Mouse (Mus musculus): Measurements from ENCODE around the gene Prcd. TPM values are rescaled to one million over a fixed set of nuclear protein-coding genes. Genes with fewer than 3 reads are reported as not detected.
A peak's percentile ranks its signal among the peaks of the same experiment; 100 is the strongest.

Prcd gene
- polyA plus RNA-seq, 1 experiment from 2014 or later: 16.4 TPM

DNA sequence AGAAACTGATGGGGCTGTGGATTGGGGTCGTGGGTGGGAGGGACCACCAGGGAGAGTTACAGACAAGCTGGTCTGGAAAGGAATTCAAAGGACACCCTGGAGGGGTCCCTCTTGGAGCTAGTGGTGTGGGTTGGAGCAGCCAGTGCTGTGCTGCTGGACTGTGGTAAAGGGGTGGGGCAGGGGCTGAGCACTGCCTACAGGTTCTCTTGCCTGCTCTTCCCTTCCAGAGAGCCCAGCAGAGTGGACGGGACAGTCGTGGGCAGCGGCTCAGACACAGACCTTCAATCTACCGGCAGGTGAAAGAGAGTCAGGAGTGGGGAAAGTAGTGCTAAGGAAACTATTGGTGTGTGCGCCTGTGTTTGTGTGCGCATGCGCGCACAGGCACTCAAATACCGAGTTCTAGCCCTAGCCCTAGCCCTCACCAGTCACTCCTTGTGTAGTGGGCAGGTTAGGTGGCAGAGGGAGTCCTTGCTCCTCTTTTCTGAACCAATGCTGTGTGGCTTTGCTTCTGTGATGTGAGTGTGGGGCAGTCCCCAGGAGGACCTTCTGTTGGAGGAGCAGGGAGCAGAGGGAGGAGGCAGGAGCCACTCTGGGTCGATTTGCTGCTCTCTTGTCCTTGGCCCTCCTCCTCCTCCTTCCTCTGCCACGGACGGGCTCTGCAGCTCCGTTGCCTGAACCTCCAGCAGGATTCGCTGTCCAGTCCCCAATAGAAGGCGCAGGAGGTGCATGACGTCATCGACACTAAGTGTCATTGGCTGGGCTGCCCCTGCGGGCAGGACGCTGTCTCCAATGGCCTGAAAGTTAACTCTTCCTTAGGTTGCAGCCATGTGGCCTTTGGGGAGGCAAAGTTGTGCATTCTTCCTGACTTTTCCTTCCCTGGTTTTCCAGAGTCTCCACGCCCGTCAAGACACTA lies 4.2 kb downstream of the Prcd start:
- WGBS: 10% methylated on average over 21 of the region's 22 CpGs
- TF ChIP-seq CTCF (IDR thresholded peaks at IDR 0.05): peak; percentile 64
- no peak for TF ChIP-seq EP300 (IDR thresholded peaks at IDR 0.05)
- H3K4me1 ChIP-seq (ENCODE audit: insufficient read depth, low read depth, low read length): peaks cover 27% of the 10 kb centered on the region; the same call in 1 of the 2 replicates
- H3K4me3 ChIP-seq (ENCODE audit: low read depth, low read length): peak overlapping the region; percentile 6; the same call in 1 of the 2 replicates
- H3K27ac ChIP-seq (ENCODE audit: low read length): peak overlapping the region; percentile 85
- H3K27me3 ChIP-seq (replicated peaks; ENCODE audit: insufficient read depth, low read length): no peaks in the 10 kb centered on the region; the same call in none of the 2 replicates
- DNase-seq (ENCODE audit: low spot score) (peak; percentile 99), ATAC-seq (peak; percentile 90)
- no peak overlapping the region for H3K9ac ChIP-seq (replicated peaks; ENCODE audit: low read depth)
- no peaks in the 10 kb centered on the region for H3K9me3 ChIP-seq (ENCODE audit: low read length)
- H3K36me3 ChIP-seq (ENCODE audit: insufficient read depth, low read length): no peaks in the 10 kb centered on the region
- H3K4me2 ChIP-seq (replicated peaks; ENCODE audit: low read depth, low read length): peak overlapping the region; percentile 38

- H3K4me1 ChIP-seq (ENCODE audit: insufficient read depth, low read depth, low read length): peaks cover 31% of the 10 kb centered on the region
Observed at GRCm38 (mm10) chr11:116658238-116658637, 4.9 kb downstream of the Prcd start.

DNA sequence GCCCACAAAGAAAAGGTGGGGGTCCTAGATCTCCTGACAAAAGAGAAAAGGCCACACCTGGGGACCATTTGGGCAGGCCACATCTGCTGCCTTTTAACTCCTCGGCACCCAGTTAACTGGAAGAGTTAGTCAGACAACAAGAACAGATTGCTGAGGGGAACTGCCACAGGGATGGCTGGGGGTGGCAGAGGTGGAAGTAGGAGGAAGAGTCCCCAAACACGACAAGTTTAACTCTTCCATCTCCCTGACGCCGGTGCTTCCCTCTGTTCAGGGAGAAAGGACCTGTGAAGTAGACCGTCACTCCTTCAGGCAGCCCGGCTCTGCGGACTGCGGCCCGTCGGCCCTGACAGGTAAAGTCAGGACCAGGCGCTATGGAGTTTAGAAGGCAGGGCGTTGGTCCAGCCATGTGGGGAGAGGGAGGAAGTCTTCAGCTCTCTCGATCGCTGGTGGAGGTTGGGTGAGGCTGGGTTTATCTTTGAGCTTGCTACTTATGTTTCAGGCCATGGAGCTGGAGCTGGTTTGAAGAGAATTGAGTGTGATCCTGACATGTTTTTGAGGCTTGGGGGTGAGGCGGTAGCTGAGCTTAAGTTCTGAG lies 5.8 kb downstream of the Prcd start:
- ATAC-seq: no peak
- TF ChIP-seq CTCF (IDR thresholded peaks at IDR 0.05) (no peak), EP300 (IDR thresholded peaks at IDR 0.05) (no peak)
- Histone ChIP-seq H3K4me3 (ENCODE audit: low read depth, low read length) (no peak overlapping the region), H3K9ac (replicated peaks; ENCODE audit: low read depth) (no peak overlapping the region), H3K9me3 (ENCODE audit: low read length) (no peaks in the 10 kb centered on the region), H3K27me3 (replicated peaks; ENCODE audit: insufficient read depth, low read length) (no peaks in the 10 kb centered on the region; the same call in 1 of the 2 replicates), H3K27ac (ENCODE audit: low read length) (no peak overlapping the region), H3K4me1 (ENCODE audit: insufficient read depth, low read depth, low read length) (peaks cover 31% of the 10 kb centered on the region), H3K36me3 (ENCODE audit: insufficient read depth, low read length) (no peaks in the 10 kb centered on the region), H3K4me2 (replicated peaks; ENCODE audit: low read depth, low read length) (0 out of 2 replicates have a peak overlapping the region, but pooled peaks have one; percentile 38)
- no peak for DNase-seq (ENCODE audit: low spot score)
- 70% methylated on average over 15 of the region's 15 CpGs for WGBS

More at GRCm38 (mm10) chr11:116658238-116658637, 4.9 kb downstream of the Prcd start:
- Histone ChIP-seq H3K4me3 (ENCODE audit: low read depth, low read length) (no peak overlapping the region; the same call in 1 of the 2 replicates), H3K9me3 (ENCODE audit: low read length) (no peaks in the 10 kb centered on the region), H3K4me2 (replicated peaks; ENCODE audit: low read depth, low read length) (peak overlapping the region; percentile 38; the same call in 1 of the 2 replicates), H3K36me3 (ENCODE audit: insufficient read depth, low read length) (no peaks in the 10 kb centered on the region), H3K9ac (replicated peaks; ENCODE audit: low read depth) (no peak overlapping the region), H3K27ac (ENCODE audit: low read length) (peak overlapping the region; percentile 85; the same call in 1 of the 2 replicates), H3K27me3 (replicated peaks; ENCODE audit: insufficient read depth, low read length) (no peaks in the 10 kb centered on the region; the same call in 1 of the 2 replicates)
- TF ChIP-seq CTCF (IDR thresholded peaks at IDR 0.05): no peak
- 52% methylated on average over 10 of the region's 10 CpGs for WGBS
- ATAC-seq (0 out of 2 replicates have a peak, but pooled peaks have one; percentile 3), DNase-seq (ENCODE audit: low spot score) (no peak)

DNA sequence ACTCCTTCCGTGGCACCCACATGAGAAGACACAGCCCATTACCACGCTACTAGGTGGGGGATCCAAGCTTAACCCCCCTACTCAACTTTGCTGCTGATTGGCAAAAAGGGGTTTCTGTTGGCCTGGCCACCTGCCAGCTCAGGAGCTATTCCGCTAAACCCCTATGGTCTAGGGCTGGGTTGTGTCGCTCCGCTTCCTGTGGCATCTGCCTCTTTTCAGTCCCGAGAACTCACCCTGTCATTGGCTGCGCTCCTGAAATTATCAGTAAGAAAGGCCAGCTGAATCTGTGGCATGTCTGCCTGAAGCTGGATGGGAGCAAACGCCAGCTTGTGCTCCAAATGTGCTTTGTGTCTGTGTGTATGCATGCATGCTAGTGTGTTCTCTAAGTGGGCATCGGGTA lies 6.8 kb downstream of the Prcd start:
- no peaks in the 10 kb centered on the region for H3K36me3 ChIP-seq (ENCODE audit: insufficient read depth, low read length)
- no peak overlapping the region for H3K4me2 ChIP-seq (replicated peaks; ENCODE audit: low read depth, low read length)
- no peak for DNase-seq (ENCODE audit: low spot score)
- H3K4me1 ChIP-seq (ENCODE audit: insufficient read depth, low read depth, low read length): peaks cover 31% of the 10 kb centered on the region
- no peak overlapping the region for H3K27ac ChIP-seq (ENCODE audit: low read length)
- H3K9me3 ChIP-seq (ENCODE audit: low read length): no peaks in the 10 kb centered on the region
- 69% methylated on average over 9 of the region's 9 CpGs for WGBS
- TF ChIP-seq EP300 (IDR thresholded peaks at IDR 0.05) (no peak), CTCF (IDR thresholded peaks at IDR 0.05) (no peak)
- H3K4me3 ChIP-seq (ENCODE audit: low read depth, low read length): no peak overlapping the region
- no peak overlapping the region for H3K9ac ChIP-seq (replicated peaks; ENCODE audit: low read depth)
- ATAC-seq: no peak
- H3K27me3 ChIP-seq (replicated peaks; ENCODE audit: insufficient read depth, low read length): no peaks in the 10 kb centered on the region

GRCm38 (mm10) chr11:116661291-116661947 lies 8.1 kb downstream of the Prcd start:
- DNase-seq (ENCODE audit: low spot score) (no peak), ATAC-seq (no peak)
- Histone ChIP-seq H3K27ac (ENCODE audit: low read length) (no peak overlapping the region), H3K4me1 (ENCODE audit: insufficient read depth, low read depth, low read length) (peaks cover 31% of the 10 kb centered on the region), H3K36me3 (ENCODE audit: insufficient read depth, low read length) (no peaks in the 10 kb centered on the region), H3K4me2 (replicated peaks; ENCODE audit: low read depth, low read length) (no peak overlapping the region), H3K9ac (replicated peaks; ENCODE audit: low read depth) (no peak overlapping the region), H3K4me3 (ENCODE audit: low read depth, low read length) (no peak overlapping the region), H3K27me3 (replicated peaks; ENCODE audit: insufficient read depth, low read length) (no peaks in the 10 kb centered on the region), H3K9me3 (ENCODE audit: low read length) (no peaks in the 10 kb centered on the region)
- WGBS: 34% methylated on average over 13 of the region's 13 CpGs
- TF ChIP-seq EP300 (IDR thresholded peaks at IDR 0.05) (no peak), CTCF (IDR thresholded peaks at IDR 0.05) (no peak)

DNA sequence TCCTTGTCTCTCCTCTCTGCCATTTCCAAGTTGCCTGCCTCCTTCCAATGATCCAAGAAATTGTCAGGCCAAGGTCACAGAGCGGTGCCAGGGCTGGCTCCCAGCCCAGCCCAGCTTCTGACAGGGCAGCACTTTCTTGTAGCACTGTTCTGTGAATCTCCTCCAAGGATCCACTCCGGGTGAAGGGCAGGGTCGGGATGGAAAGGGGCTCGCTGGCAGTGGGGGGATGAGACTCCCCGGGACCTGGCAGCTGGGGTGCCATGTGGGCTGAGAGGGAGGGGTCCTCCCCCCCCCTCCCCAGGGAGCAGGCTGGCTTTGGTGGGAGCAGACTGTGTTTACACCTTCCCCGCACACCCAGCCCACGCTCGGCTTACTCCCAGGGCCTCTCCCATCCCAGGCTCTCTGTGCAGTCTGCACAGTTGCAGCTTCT lies 8.6 kb downstream of the Prcd start:
- Histone ChIP-seq H3K9ac (replicated peaks; ENCODE audit: low read depth) (no peak overlapping the region), H3K27ac (ENCODE audit: low read length) (no peak overlapping the region), H3K36me3 (ENCODE audit: insufficient read depth, low read length) (no peaks in the 10 kb centered on the region), H3K4me3 (ENCODE audit: low read depth, low read length) (no peak overlapping the region), H3K4me1 (ENCODE audit: insufficient read depth, low read depth, low read length) (peaks cover 31% of the 10 kb centered on the region), H3K27me3 (replicated peaks; ENCODE audit: insufficient read depth, low read length) (no peaks in the 10 kb centered on the region), H3K9me3 (ENCODE audit: low read length) (no peaks in the 10 kb centered on the region), H3K4me2 (replicated peaks; ENCODE audit: low read depth, low read length) (no peak overlapping the region)
- no peak for ATAC-seq
- no peak for TF ChIP-seq CTCF (IDR thresholded peaks at IDR 0.05)
- no peak for TF ChIP-seq EP300 (IDR thresholded peaks at IDR 0.05)
- 48% methylated on average over 7 of the region's 8 CpGs for WGBS
- DNase-seq (ENCODE audit: low spot score): no peak
